Mouse (Mus musculus): ENCODE results near the gene Fam240a.

- TF ChIP-seq POLR2A (IDR thresholded peaks at IDR 0.05; ENCODE audit: low read depth, low read length) (peak; percentile 15), CTCF (IDR thresholded peaks at IDR 0.05; ENCODE audit: extremely low read depth, insufficient read depth, insufficient read length, insufficient replicate concordance) (no peak)
Observed at GRCm38 (mm10) chr9:110879998-110880561, 36.6 kb downstream of the Fam240a start, which contains the start of gene Tmie.

All from spleen, adult 2 months (tissue).